Mouse (Mus musculus): ENCODE data around the gene Usp17lb. TPM values are rescaled to one million over a fixed set of nuclear protein-coding genes. Genes with fewer than 3 reads are reported as not detected.

Usp17lb gene
- not detected for polyA plus RNA-seq (2014; fragmentation: Illumina TruSeq; extraction: RNeasy Lipid Tissue Mini Kit (QIAGEN cat#74804); ENCODE audit: low replicate concordance)

GRCm38 (mm10) chr7:104842503-104842902 is at the start of gene Usp17lb:
Usp17lb (minus strand) TSS chr7:104842603.

GRCm38 (mm10) chr7:104877731-104878130 is 35.3 kb upstream of the Usp17lb start, which contains the start of gene Olfr665:
Olfr665 (plus strand) TSS chr7:104878031.

GRCm38 (mm10) chr7:104856709-104857108 is 14.3 kb upstream of the Usp17lb start, which contains the start of gene Usp17la:
Usp17la (plus strand) TSS chr7:104857009.

Other genes with a start within 250 kb of the Usp17lb start
- gene Olfr655, start 240.8 kb downstream of the Usp17lb start, polyA plus RNA-seq (2014; fragmentation: Illumina TruSeq; extraction: RNeasy Lipid Tissue Mini Kit (QIAGEN cat#74804); ENCODE audit: low replicate concordance) = not detected
- not detected for gene Olfr656, start 228.6 kb downstream of the Usp17lb start, polyA plus RNA-seq (2014; fragmentation: Illumina TruSeq; extraction: RNeasy Lipid Tissue Mini Kit (QIAGEN cat#74804); ENCODE audit: low replicate concordance)
- not detected for gene Olfr657, start 217.8 kb downstream of the Usp17lb start, polyA plus RNA-seq (2014; fragmentation: Illumina TruSeq; extraction: RNeasy Lipid Tissue Mini Kit (QIAGEN cat#74804); ENCODE audit: low replicate concordance)
- gene Olfr658, start 195.3 kb downstream of the Usp17lb start, polyA plus RNA-seq (2014; fragmentation: Illumina TruSeq; extraction: RNeasy Lipid Tissue Mini Kit (QIAGEN cat#74804); ENCODE audit: low replicate concordance) = 0.15 TPM
- gene Olfr659, start 175.8 kb downstream of the Usp17lb start, polyA plus RNA-seq (2014; fragmentation: Illumina TruSeq; extraction: RNeasy Lipid Tissue Mini Kit (QIAGEN cat#74804); ENCODE audit: low replicate concordance) = not detected
- gene Olfr661, start 156.1 kb downstream of the Usp17lb start, polyA plus RNA-seq (2014; fragmentation: Illumina TruSeq; extraction: RNeasy Lipid Tissue Mini Kit (QIAGEN cat#74804); ENCODE audit: low replicate concordance) = not detected
- gene Usp17le, start 65.1 kb downstream of the Usp17lb start, polyA plus RNA-seq (2014; fragmentation: Illumina TruSeq; extraction: RNeasy Lipid Tissue Mini Kit (QIAGEN cat#74804); ENCODE audit: low replicate concordance) = not detected
- gene Usp17la, start 14.4 kb upstream of the Usp17lb start, polyA plus RNA-seq (2014; fragmentation: Illumina TruSeq; extraction: RNeasy Lipid Tissue Mini Kit (QIAGEN cat#74804); ENCODE audit: low replicate concordance) = not detected
- gene Olfr665, start 35.4 kb upstream of the Usp17lb start, polyA plus RNA-seq (2014; fragmentation: Illumina TruSeq; extraction: RNeasy Lipid Tissue Mini Kit (QIAGEN cat#74804); ENCODE audit: low replicate concordance) = not detected
- not detected for gene Olfr666, start 53.3 kb upstream of the Usp17lb start, polyA plus RNA-seq (2014; fragmentation: Illumina TruSeq; extraction: RNeasy Lipid Tissue Mini Kit (QIAGEN cat#74804); ENCODE audit: low replicate concordance)
- not detected for gene Olfr667, start 78.9 kb upstream of the Usp17lb start, polyA plus RNA-seq (2014; fragmentation: Illumina TruSeq; extraction: RNeasy Lipid Tissue Mini Kit (QIAGEN cat#74804); ENCODE audit: low replicate concordance)
- gene Olfr668, start 85.5 kb upstream of the Usp17lb start, polyA plus RNA-seq (2014; fragmentation: Illumina TruSeq; extraction: RNeasy Lipid Tissue Mini Kit (QIAGEN cat#74804); ENCODE audit: low replicate concordance) = not detected
- gene Olfr669, start 91.6 kb upstream of the Usp17lb start, polyA plus RNA-seq (2014; fragmentation: Illumina TruSeq; extraction: RNeasy Lipid Tissue Mini Kit (QIAGEN cat#74804); ENCODE audit: low replicate concordance) = not detected
- not detected for gene Olfr670, start 120.0 kb upstream of the Usp17lb start, polyA plus RNA-seq (2014; fragmentation: Illumina TruSeq; extraction: RNeasy Lipid Tissue Mini Kit (QIAGEN cat#74804); ENCODE audit: low replicate concordance)
- gene Olfr671, start 136.5 kb upstream of the Usp17lb start, polyA plus RNA-seq (2014; fragmentation: Illumina TruSeq; extraction: RNeasy Lipid Tissue Mini Kit (QIAGEN cat#74804); ENCODE audit: low replicate concordance) = not detected
- not detected for gene Olfr672, start 159.4 kb upstream of the Usp17lb start, polyA plus RNA-seq (2014; fragmentation: Illumina TruSeq; extraction: RNeasy Lipid Tissue Mini Kit (QIAGEN cat#74804); ENCODE audit: low replicate concordance)
- gene Olfr675, start 185.9 kb upstream of the Usp17lb start, polyA plus RNA-seq (2014; fragmentation: Illumina TruSeq; extraction: RNeasy Lipid Tissue Mini Kit (QIAGEN cat#74804); ENCODE audit: low replicate concordance) = not detected
- not detected for gene Olfr676, start 190.1 kb upstream of the Usp17lb start, polyA plus RNA-seq (2014; fragmentation: Illumina TruSeq; extraction: RNeasy Lipid Tissue Mini Kit (QIAGEN cat#74804); ENCODE audit: low replicate concordance)
- not detected for gene Olfr677, start 208.8 kb upstream of the Usp17lb start, polyA plus RNA-seq (2014; fragmentation: Illumina TruSeq; extraction: RNeasy Lipid Tissue Mini Kit (QIAGEN cat#74804); ENCODE audit: low replicate concordance)
- not detected for gene Olfr678, start 221.9 kb upstream of the Usp17lb start, polyA plus RNA-seq (2014; fragmentation: Illumina TruSeq; extraction: RNeasy Lipid Tissue Mini Kit (QIAGEN cat#74804); ENCODE audit: low replicate concordance)
- gene Olfr679, start 238.6 kb upstream of the Usp17lb start, polyA plus RNA-seq (2014; fragmentation: Illumina TruSeq; extraction: RNeasy Lipid Tissue Mini Kit (QIAGEN cat#74804); ENCODE audit: low replicate concordance) = not detected

Measured in small intestine, adult 10 weeks (tissue).